ENCODE assay signal across 8 mouse cellular contexts in the genomic region with DNA sequence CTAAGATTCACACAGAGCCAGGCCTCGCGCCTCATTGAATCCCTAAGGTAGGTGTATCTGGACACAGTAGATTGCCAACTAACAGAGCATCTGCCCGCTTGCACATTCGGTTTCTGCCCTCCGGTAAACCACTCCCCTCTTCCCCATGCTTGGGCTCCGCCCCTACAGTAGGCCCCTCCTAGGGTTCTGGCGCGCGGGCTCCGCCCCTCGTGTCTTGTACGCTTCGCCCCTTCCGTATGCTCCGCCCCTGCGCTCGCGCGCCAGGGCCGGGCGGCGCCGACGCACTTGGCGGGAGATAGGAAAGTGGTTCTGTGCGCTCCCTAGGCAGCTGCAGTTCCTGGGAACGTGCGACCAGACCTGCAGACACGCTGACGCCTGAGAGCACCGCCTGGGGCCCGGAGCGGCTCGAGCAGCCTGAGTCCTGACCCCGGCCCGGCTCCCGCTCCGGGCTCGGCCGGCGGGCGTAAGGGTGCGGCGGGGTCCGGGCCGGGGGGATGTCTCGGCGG. TPM values are rescaled to one million over a fixed set of nuclear protein-coding genes. Genes with fewer than 3 reads are reported as not detected.
A peak's percentile ranks its signal among the peaks of the same experiment; 100 is the strongest.
DNase-seq lines count a peak whose midpoint lies in the region; ATAC-seq and TF ChIP-seq lines count a peak whose summit lies in the region.

A gene (plus strand): TSS at position 353 of the 506 bp plus-strand sequence.

- peak within 1 kb of the TSS; percentile 98 for H3K4me2 ChIP-seq in forebrain, embryonic 16.5 days (ENCODE audit: low read length)
- H3K4me2 ChIP-seq in lung, embryonic 14.5 days: peak within 1 kb of the TSS; percentile 98

- ATAC-seq in G1E (ENCODE audit: extremely low read depth, insufficient number of reproducible peaks, low FRiP score, poor library complexity, severe bottlenecking): peak; percentile 95
- peak; percentile 99 for ATAC-seq in forebrain, embryonic 16.5 days
- peak; percentile 99 for ATAC-seq in lung, embryonic 14.5 days (ENCODE audit: insufficient read depth)

- peaks cover 46% of the 10 kb centered on the region for H3K36me3 ChIP-seq in G1E (replicated peaks)
- H3K36me3 ChIP-seq in forebrain, embryonic 16.5 days (ENCODE audit: control insufficient read depth, insufficient read depth): no peaks in the 10 kb centered on the region
- 0 out of 2 replicates have a peak, but pooled peaks cover 3% of the 10 kb centered on the region for H3K36me3 ChIP-seq in lung, embryonic 14.5 days (ENCODE audit: insufficient read depth)
- H3K36me3 ChIP-seq in thymus, adult 2 months (ENCODE audit: control insufficient read depth, insufficient read depth, low read length): no peaks in the 10 kb centered on the region

- peaks cover 42% of the 10 kb centered on the region for H3K4me1 ChIP-seq in G1E (ENCODE audit: insufficient read depth, low read depth, low read length)
- H3K4me1 ChIP-seq in forebrain, embryonic 16.5 days (replicated peaks; ENCODE audit: control insufficient read depth, insufficient read depth, low read length): peaks cover 17% of the 10 kb centered on the region
- peaks cover 16% of the 10 kb centered on the region; the same call in 1 of the 2 replicates for H3K4me1 ChIP-seq in lung, embryonic 14.5 days (ENCODE audit: insufficient read depth)
- H3K4me1 ChIP-seq in olfactory bulb, adult 2 months (ENCODE audit: control insufficient read depth, insufficient read depth, low read length): peaks cover 8% of the 10 kb centered on the region
- H3K4me1 ChIP-seq in thymus, adult 2 months (replicated peaks; ENCODE audit: control insufficient read depth, insufficient read depth, low read length): peaks cover 17% of the 10 kb centered on the region

- DNase-seq in G1E (ENCODE audit: low spot score): peak; percentile 89
- peak; percentile 66 to 68 for DNase-seq in cerebellum, adult 18-20 months
- peak; percentile 87 to 88 for DNase-seq in heart, postnatal 36 days
- DNase-seq in layer of hippocampus, adult 2 months (ENCODE audit: low spot score in 2 of 2): peak; percentile 79 to 88
- peak; percentile 98 for DNase-seq in lung, embryonic 14.5 days
- DNase-seq in thymus, adult 2 months: peak; percentile 95

- TF ChIP-seq POLR2A in olfactory bulb, adult 2 months (IDR thresholded peaks at IDR 0.05; ENCODE audit: insufficient read depth, low read depth, low read length): no peak
- peak; percentile 57; the same call in 1 of the 2 replicates for TF ChIP-seq POLR2A in thymus, adult 2 months (IDR thresholded peaks at IDR 0.05; ENCODE audit: control insufficient read depth, extremely low read depth, insufficient read depth, low read length, poor library complexity)

- intact Hi-C loops in heart, postnatal 36 days (cut with DNase I): no loop called here

- peak within 1 kb of the TSS; percentile 34; the same call in 1 of the 2 replicates for H3K27ac ChIP-seq in forebrain, embryonic 16.5 days (ENCODE audit: low read length)
- H3K27ac ChIP-seq in layer of hippocampus, adult 2 months: no peak within 1 kb of the TSS
- H3K27ac ChIP-seq in lung, embryonic 14.5 days (ENCODE audit: low read depth): peak within 1 kb of the TSS; percentile 67
- no peak within 1 kb of the TSS for H3K27ac ChIP-seq in olfactory bulb, adult 2 months (ENCODE audit: insufficient read depth, low read depth, low read length)
- no peak within 1 kb of the TSS for H3K27ac ChIP-seq in thymus, adult 2 months (ENCODE audit: control insufficient read depth, insufficient read depth, low read length)

- H3K27me3 ChIP-seq in G1E (ENCODE audit: insufficient read depth, low read length): no peaks in the 10 kb centered on the region
- H3K27me3 ChIP-seq in forebrain, embryonic 16.5 days (replicated peaks; ENCODE audit: control insufficient read depth, insufficient read depth, low read length): no peaks in the 10 kb centered on the region
- no peaks in the 10 kb centered on the region for H3K27me3 ChIP-seq in lung, embryonic 14.5 days (ENCODE audit: insufficient read depth, low read length)
- H3K27me3 ChIP-seq in thymus, adult 2 months (ENCODE audit: control insufficient read depth, insufficient read depth, low read length): no peaks in the 10 kb centered on the region

- under 1% methylated on average over 48 of the region's 48 CpGs for WGBS in forebrain, embryonic 16.5 days
- under 1% methylated on average over 44 of the region's 48 CpGs for WGBS in lung, embryonic 14.5 days
- under 1% methylated on average over 48 of the region's 48 CpGs for WGBS in olfactory bulb, adult 2 months
- 1% methylated on average over 48 of the region's 48 CpGs for WGBS in thymus, adult 2 months

- no peaks in the 10 kb centered on the region for H3K9me3 ChIP-seq in G1E (replicated peaks)
- H3K9me3 ChIP-seq in forebrain, embryonic 16.5 days (ENCODE audit: control insufficient read depth, low read length): no peaks in the 10 kb centered on the region
- no peaks in the 10 kb centered on the region for H3K9me3 ChIP-seq in lung, embryonic 14.5 days (ENCODE audit: low read depth, low read length)

- TF ChIP-seq CTCF in G1E (IDR thresholded peaks at IDR 0.05; ENCODE audit: low read depth, low read length): no peak
- no peak for TF ChIP-seq CTCF in layer of hippocampus, adult 2 months (conservative IDR thresholded peaks at IDR 0.05)
- no peak for TF ChIP-seq CTCF in lung, embryonic 14.5 days (IDR thresholded peaks at IDR 0.05; ENCODE audit: low read depth)
- TF ChIP-seq CTCF in olfactory bulb, adult 2 months (IDR thresholded peaks at IDR 0.05; ENCODE audit: insufficient read depth, low read depth, low read length): no peak
- peak; percentile 41; the same call in 1 of the 2 replicates for TF ChIP-seq CTCF in thymus, adult 2 months (IDR thresholded peaks at IDR 0.05; ENCODE audit: borderline replicate concordance, control insufficient read depth, extremely low read depth, insufficient read depth, low read length, poor library complexity)

- H3K4me3 ChIP-seq in G1E (ENCODE audit: low read depth, low read length): peak within 1 kb of the TSS; percentile 84
- peak within 1 kb of the TSS; percentile 67 for H3K4me3 ChIP-seq in forebrain, embryonic 16.5 days (replicated peaks; ENCODE audit: low read length)
- peak within 1 kb of the TSS; percentile 53 for H3K4me3 ChIP-seq in layer of hippocampus, adult 2 months
- peak within 1 kb of the TSS; percentile 79 for H3K4me3 ChIP-seq in lung, embryonic 14.5 days (ENCODE audit: low read depth, low read length)
- H3K4me3 ChIP-seq in olfactory bulb, adult 2 months (ENCODE audit: insufficient read depth, low read depth, low read length): peak within 1 kb of the TSS; percentile 37
- peak within 1 kb of the TSS; percentile 57 for H3K4me3 ChIP-seq in thymus, adult 2 months (ENCODE audit: control insufficient read depth, insufficient read depth, low read length)

- peak within 1 kb of the TSS; percentile 55 for H3K9ac ChIP-seq in forebrain, embryonic 16.5 days (replicated peaks; ENCODE audit: low read depth, low read length)
- peak within 1 kb of the TSS; percentile 79 for H3K9ac ChIP-seq in lung, embryonic 14.5 days

RNA-seq across cellular contexts. Expression of the gene that starts here (rescaled TPM):
- total RNA-seq in G1E (2014; fragmentation: Nextera tagmentation) (46.5 and 55.2 TPM in 2 replicates), G1E (2017) (37.6 and 43.8 TPM in 2 replicates)
- polyA plus RNA-seq in G1E (2012): 105 and 122 TPM in 2 replicates
- polyA plus RNA-seq in forebrain, embryonic 16.5 days (2015; fragmentation: Nextera tagmentation; extraction: Ambion mirVana): 9.9 and 10.9 TPM in 2 replicates
- total RNA-seq in heart, postnatal 36 days (2021): under 1 TPM; 0.16 to 0.89 TPM
- 1 to 10 TPM; 1.8 to 2.6 TPM for total RNA-seq in layer of hippocampus, adult 2 months (2021)
- 33.4 and 39.5 TPM in 2 replicates for polyA plus RNA-seq in lung, embryonic 14.5 days (2014; fragmentation: Nextera tagmentation; extraction: Ambion mirVana)
- not detected in 2 replicates for polyA plus RNA-seq in olfactory bulb, adult 2 months (2012; ENCODE audit: insufficient read depth, insufficient read length, low replicate concordance, missing spikeins)
- polyA plus RNA-seq in thymus, adult 2 months (2012; rRNA removed): 29.8 and 44.7 TPM in 2 replicates

Comparison
In these comparisons a context has a peak if more than half of its experiments do, and no peak if none do; other contexts are left out.
1. RNA of the gene that starts here (total RNA-seq): 37.6 to 55.2 TPM in G1E; 1.8 to 2.6 TPM in layer of hippocampus, adult 2 months and 0.16 to 0.89 TPM in heart, postnatal 36 days; every median in the first group is over 10 times any median in the second.
2. RNA of the gene that starts here (polyA plus RNA-seq): 105 to 122 TPM in G1E, 33.4 to 39.5 TPM in lung, embryonic 14.5 days, 29.8 to 44.7 TPM in thymus, adult 2 months and 9.9 to 10.9 TPM in forebrain, embryonic 16.5 days; not detected in olfactory bulb, adult 2 months; every median in the first group is over 10 times any median in the second.
3. Peak in DNase-seq in heart, postnatal 36 days; RNA of the gene not detected or under 1 TPM.
4. H3K27ac ChIP-seq: peak in forebrain, embryonic 16.5 days (single experiment) and lung, embryonic 14.5 days (single experiment); none in layer of hippocampus, adult 2 months (single experiment), olfactory bulb, adult 2 months (single experiment) and thymus, adult 2 months (single experiment).
5. Peak in every context shown above with its lines, with median percentiles within 50 percentile points of each other: ATAC-seq, DNase-seq and H3K4me3 ChIP-seq.